Mouse (Mus musculus) heart, adult 2 months (tissue): ENCODE data around the gene Olfr455.

Source experiments
- CTCF ChIP-seq: fragments of 200-600 bp; IDR thresholded peaks from 2 replicates; pipeline ENCODE4 v1.8.1; 2022; ENCODE audit warnings: antibody characterized with exemption, mild to moderate bottlenecking, moderate library complexity
- EP300 ChIP-seq: fragments of 200-500 bp; IDR thresholded peaks from 2 replicates; pipeline ENCODE4 v1.6.1; 2011; ENCODE audit warnings: low read depth, low read length, control low read depth; ENCODE audit not compliant: insufficient read depth
- POLR2A ChIP-seq: fragments of 200-500 bp; IDR thresholded peaks from 2 replicates; pipeline ENCODE4 v1.6.1; 2011; ENCODE audit warnings: mild to moderate bottlenecking, low read depth, low read length, control low read depth; ENCODE audit not compliant: insufficient read depth

DNA sequence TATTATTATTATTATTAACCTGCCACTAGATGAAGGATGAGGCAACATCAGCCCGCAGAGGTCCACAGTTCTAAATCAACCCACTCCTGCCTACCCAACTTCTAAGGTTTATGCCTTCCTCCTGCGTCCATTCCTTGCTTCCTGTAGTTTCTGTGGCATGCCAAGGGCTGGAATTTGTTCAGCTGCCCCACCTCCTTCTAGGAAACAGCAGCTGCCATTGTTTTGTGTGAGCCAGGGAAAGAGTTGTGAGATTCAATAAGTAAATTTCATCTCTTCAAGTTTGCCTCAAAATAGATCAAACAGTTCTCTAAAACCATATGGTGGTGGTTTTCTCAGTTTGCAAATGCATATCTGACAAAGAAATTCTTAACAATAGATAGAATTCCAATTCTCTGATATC lies 20.8 kb upstream of the Olfr455 start:
- TF ChIP-seq POLR2A: no peak
- TF ChIP-seq CTCF: no peak
- no peak for TF ChIP-seq EP300
